Mouse (Mus musculus) neural tube, embryonic 11.5 days (tissue): ENCODE measurements around the gene Fntb. TPM values are rescaled to one million over a fixed set of nuclear protein-coding genes. Genes with fewer than 3 reads are reported as not detected.

Experiments used
- ATAC-seq: fragments of 200-750 bp; cut with Nextera tagmentation; 2 replicates; pipeline ENCODE4 v1.8.0; 2017; ENCODE audit warnings: moderate number of reproducible peaks, mild to moderate bottlenecking, moderate TSS enrichment, moderate library complexity; ENCODE audit not compliant: insufficient read depth, low FRiP score, low TSS enrichment
- DNase-seq: peaks from one replicate; pipeline ENCODE4 v3.0.0-alpha.2; 2015; ENCODE audit warnings: low spot score
- H3K27ac ChIP-seq: fragments of 300-500 bp; sonication (generic); 2 replicates; pipeline ENCODE4 v1.5.1; 2014; ENCODE audit warnings: low read depth, mild to moderate bottlenecking, low read length
- H3K27me3 ChIP-seq: fragments of 300-500 bp; sonication (generic); 2 replicates; pipeline ENCODE4 v1.6.1; 2014; ENCODE audit warnings: mild to moderate bottlenecking, low read length, mixed read lengths; ENCODE audit not compliant: control insufficient read depth, insufficient read depth
- H3K36me3 ChIP-seq: fragments of 300-500 bp; sonication (generic); 2 replicates; pipeline ENCODE4 v1.6.1; 2014; ENCODE audit warnings: mild to moderate bottlenecking, low read length, moderate library complexity, mixed read lengths; ENCODE audit not compliant: control insufficient read depth, insufficient read depth
- H3K4me1 ChIP-seq: fragments of 300-500 bp; sonication (generic); 2 replicates; pipeline ENCODE4 v1.6.1; 2014; ENCODE audit warnings: low read length, mixed read lengths; ENCODE audit not compliant: control insufficient read depth, insufficient read depth
- H3K4me2 ChIP-seq: fragments of 300-500 bp; sonication (generic); 2 replicates; pipeline ENCODE4 v1.6.1; 2014; ENCODE audit warnings: low read depth, mild to moderate bottlenecking, moderate library complexity
- H3K4me3 ChIP-seq: fragments of 300-500 bp; sonication (generic); 2 replicates; pipeline ENCODE4 v1.5.1; 2014; ENCODE audit warnings: low read depth, low read length
- H3K9ac ChIP-seq: fragments of 300-500 bp; sonication (generic); 2 replicates; pipeline ENCODE4 v1.6.1; 2014; ENCODE audit warnings: mild to moderate bottlenecking, low read length
- H3K9me3 ChIP-seq: fragments of 300-500 bp; sonication (generic); 2 replicates; pipeline ENCODE4 v1.6.1; 2016; ENCODE audit warnings: low read length; ENCODE audit not compliant: control insufficient read depth
- WGBS: fragments of 180-500 bp; shearing (Covaris S2); extraction: QIAGEN DNeasy Blood & Tissue Kit; methylation state at CpG from one replicate; pipeline ENCODE4 v1.1.7; 2014; 5-methylcytosine and 5-hydroxymethylcytosine counted together
- polyA plus RNA-seq: library from polyadenylated mRNA; unstranded; fragments of >200 nt; fragmentation: Nextera tagmentation; extraction: Ambion mirVana; gene quantifications from 2 replicates; pipeline ENCODE4 v1.2.1, GENCODE M21; 2014

The Fntb gene
- polyA plus RNA-seq, 1 experiment from 2014 or later, result 49.3 TPM

DNA sequence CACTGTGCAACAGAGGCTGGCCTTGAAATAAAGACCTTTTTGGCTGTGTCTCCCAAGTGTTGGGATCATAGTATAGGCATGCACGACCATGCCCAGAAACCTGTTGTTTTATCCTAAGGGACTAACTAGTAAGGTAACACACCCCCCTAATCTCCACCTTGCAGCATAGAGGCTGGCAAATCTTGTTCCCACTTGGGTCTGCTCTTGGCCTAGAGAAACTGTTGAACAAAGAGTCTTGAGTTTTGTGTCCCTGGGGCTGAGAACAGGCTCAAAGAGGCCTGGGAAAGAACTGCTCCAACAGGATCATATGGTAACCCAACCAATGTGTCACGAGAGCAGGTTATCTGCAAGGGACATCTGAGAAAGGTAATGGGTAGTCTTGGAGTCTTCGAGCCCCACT lies 169.0 kb downstream of the Fntb start:
- H3K36me3 ChIP-seq, result peaks cover 14% of the 10 kb centered on the region
- ATAC-seq, result no peak

GRCm38 (mm10) chr12:76936211-76936610 lies 170.8 kb downstream of the Fntb start:
- Histone ChIP-seq H3K27ac (no peak overlapping the region), H3K27me3 (no peaks in the 10 kb centered on the region), H3K4me1 (no peaks in the 10 kb centered on the region), H3K9me3 (no peaks in the 10 kb centered on the region), H3K36me3 (peaks cover 17% of the 10 kb centered on the region), H3K9ac (no peak overlapping the region), H3K4me2 (no peak overlapping the region), H3K4me3 (no peak overlapping the region)
- ATAC-seq (no peak), DNase-seq (no peak)
- 95% methylated on average over 10 of the region's 10 CpGs for WGBS

More for the DNA sequence above, 169.0 kb downstream of the Fntb start:
- WGBS, result 92% methylated on average over 3 of the region's 3 CpGs
- no peaks in the 10 kb centered on the region for H3K4me1 ChIP-seq
- H3K4me2 ChIP-seq, result no peak overlapping the region
- H3K27me3 ChIP-seq, result no peaks in the 10 kb centered on the region
- DNase-seq, result no peak
- no peaks in the 10 kb centered on the region for H3K9me3 ChIP-seq
- H3K4me3 ChIP-seq, result no peak overlapping the region
- no peak overlapping the region for H3K27ac ChIP-seq
- no peak overlapping the region for H3K9ac ChIP-seq

GRCm38 (mm10) chr12:76938013-76938412 lies 172.6 kb downstream of the Fntb start:
- Histone ChIP-seq H3K36me3 (peaks cover 17% of the 10 kb centered on the region), H3K27me3 (no peaks in the 10 kb centered on the region), H3K4me3 (no peak overlapping the region), H3K27ac (no peak overlapping the region), H3K4me1 (no peaks in the 10 kb centered on the region), H3K4me2 (no peak overlapping the region), H3K9me3 (no peaks in the 10 kb centered on the region), H3K9ac (no peak overlapping the region)
- WGBS, result 91% methylated on average over 6 of the region's 6 CpGs
- ATAC-seq, result no peak
- no peak for DNase-seq

- Histone ChIP-seq H3K4me2 (no peak overlapping the region), H3K27ac (no peak overlapping the region), H3K9me3 (no peaks in the 10 kb centered on the region), H3K27me3 (no peaks in the 10 kb centered on the region), H3K36me3 (peaks cover 15% of the 10 kb centered on the region), H3K4me1 (no peaks in the 10 kb centered on the region), H3K9ac (no peak overlapping the region), H3K4me3 (no peak overlapping the region)
- WGBS, result 86% methylated on average over 2 of the region's 2 CpGs
- no peak for DNase-seq
- ATAC-seq, result no peak
Measured at GRCm38 (mm10) chr12:76941524-76941923, 176.1 kb downstream of the Fntb start.

DNA sequence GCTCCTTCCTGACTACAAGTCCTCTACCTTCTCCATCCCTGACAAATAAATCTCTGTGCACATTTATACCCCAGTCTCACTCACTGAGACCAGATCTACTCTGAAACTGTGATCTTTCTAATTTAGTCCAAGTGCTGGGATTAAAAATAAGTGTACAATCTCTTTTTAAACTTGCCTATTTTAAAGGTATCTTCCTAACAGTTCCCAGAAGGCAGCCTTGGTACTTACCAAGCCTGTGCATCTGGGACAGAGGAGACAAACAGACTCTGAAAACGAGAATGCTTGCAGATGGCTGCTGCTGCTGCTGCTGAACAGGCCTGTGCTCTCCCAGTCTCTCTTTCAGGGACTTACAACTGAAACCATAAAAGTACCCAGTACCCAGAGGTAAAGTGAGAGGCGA lies 177.1 kb downstream of the Fntb start:
- Histone ChIP-seq H3K4me3 (no peak overlapping the region), H3K4me1 (no peaks in the 10 kb centered on the region), H3K27ac (no peak overlapping the region), H3K4me2 (no peak overlapping the region), H3K27me3 (no peaks in the 10 kb centered on the region), H3K9me3 (no peaks in the 10 kb centered on the region), H3K9ac (no peak overlapping the region), H3K36me3 (peaks cover 13% of the 10 kb centered on the region)
- ATAC-seq (no peak), DNase-seq (no peak)
- 81% methylated on average over 2 of the region's 2 CpGs for WGBS

DNA sequence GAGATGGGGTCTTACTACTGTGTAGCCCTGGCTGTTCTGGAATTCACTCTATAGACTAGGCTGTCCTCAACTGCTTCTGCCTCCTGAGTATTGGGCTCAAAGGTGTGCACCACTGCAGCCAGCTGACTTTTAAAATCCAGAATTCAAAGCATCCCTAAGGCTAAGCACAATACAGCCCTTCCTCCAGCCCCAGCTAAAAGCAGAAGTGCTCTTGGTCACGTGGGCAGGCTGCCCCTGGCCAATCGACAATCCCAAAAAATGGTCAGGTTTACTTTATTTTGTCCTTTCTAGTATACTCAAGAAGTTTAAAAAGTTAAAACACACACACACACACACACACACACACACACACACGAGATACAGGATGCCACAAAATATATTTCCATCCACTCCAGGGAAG lies 177.7 kb downstream of the Fntb start:
- WGBS, result 93% methylated on average over 3 of the region's 3 CpGs
- Histone ChIP-seq H3K4me3 (no peak overlapping the region), H3K36me3 (peaks cover 9% of the 10 kb centered on the region), H3K9me3 (no peaks in the 10 kb centered on the region), H3K4me2 (no peak overlapping the region), H3K27ac (no peak overlapping the region), H3K4me1 (no peaks in the 10 kb centered on the region), H3K9ac (no peak overlapping the region), H3K27me3 (no peaks in the 10 kb centered on the region)
- DNase-seq (no peak), ATAC-seq (no peak)

DNA sequence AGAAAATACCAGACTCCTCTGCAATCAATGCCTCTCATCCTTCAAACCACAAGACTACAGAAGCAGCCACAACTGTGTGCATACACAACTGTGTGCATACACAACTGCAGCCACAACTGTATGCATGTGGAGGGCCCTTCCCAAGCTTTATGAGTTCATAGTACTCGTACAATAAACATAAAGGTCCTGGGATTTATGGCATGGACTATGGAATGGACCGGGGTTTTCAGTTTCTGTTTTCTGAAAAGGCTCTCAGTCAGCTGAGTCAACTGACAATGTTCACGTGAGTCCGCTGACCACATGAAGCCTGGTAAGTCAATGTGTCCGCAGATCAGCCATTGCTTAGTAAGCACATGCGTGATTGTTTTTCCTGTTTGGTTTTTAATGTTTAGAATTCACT lies 178.1 kb downstream of the Fntb start:
- Histone ChIP-seq H3K27me3 (no peaks in the 10 kb centered on the region), H3K9me3 (no peaks in the 10 kb centered on the region), H3K4me1 (no peaks in the 10 kb centered on the region), H3K4me2 (no peak overlapping the region), H3K9ac (no peak overlapping the region), H3K27ac (no peak overlapping the region), H3K36me3 (peaks cover 9% of the 10 kb centered on the region), H3K4me3 (no peak overlapping the region)
- 92% methylated on average over 6 of the region's 6 CpGs for WGBS
- ATAC-seq (no peak), DNase-seq (no peak)

DNA sequence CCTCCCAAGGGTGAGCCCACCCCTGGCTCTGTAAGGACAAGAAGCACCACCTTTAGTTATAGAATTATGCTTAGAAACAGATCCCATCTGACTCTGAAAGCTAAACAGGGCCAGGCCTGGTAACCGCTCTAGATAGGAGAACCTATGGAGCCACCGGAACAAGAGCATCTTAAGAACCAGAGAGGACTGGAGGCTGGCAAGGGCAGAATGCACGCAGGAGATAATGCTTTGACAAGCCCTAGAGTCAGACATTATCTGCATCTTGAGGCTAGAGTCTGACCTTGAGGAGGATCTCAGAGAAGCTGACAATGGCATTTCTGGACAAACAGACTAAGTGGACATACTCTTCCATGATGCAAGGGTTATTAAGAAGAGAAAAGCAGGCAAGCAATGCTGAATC lies 182.1 kb downstream of the Fntb start:
- Histone ChIP-seq H3K36me3 (0 out of 2 replicates have a peak, but pooled peaks cover 2% of the 10 kb centered on the region), H3K27me3 (no peaks in the 10 kb centered on the region), H3K9ac (no peak overlapping the region), H3K4me3 (no peak overlapping the region), H3K9me3 (no peaks in the 10 kb centered on the region), H3K4me1 (no peaks in the 10 kb centered on the region), H3K4me2 (no peak overlapping the region), H3K27ac (no peak overlapping the region)
- ATAC-seq (no peak), DNase-seq (no peak)
- 96% methylated on average over 3 of the region's 3 CpGs for WGBS

DNA sequence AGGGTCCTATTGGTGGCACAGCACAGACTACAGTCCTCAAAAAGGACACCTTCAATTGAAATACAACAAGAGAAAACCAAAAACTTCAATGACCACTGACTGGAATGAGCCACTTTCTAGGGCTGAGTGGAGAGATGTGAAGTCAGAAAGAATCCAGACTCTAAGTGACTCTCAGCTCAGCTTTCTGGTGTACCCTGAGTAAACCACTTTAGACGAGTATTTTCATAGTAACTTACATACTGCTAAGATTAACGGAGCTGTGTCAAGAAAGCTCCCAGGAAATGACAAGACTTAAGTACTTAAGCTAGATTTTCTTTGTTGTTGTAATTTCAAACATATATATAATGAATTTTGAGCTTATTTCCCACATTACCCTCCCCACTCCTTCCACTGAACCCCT lies 182.8 kb downstream of the Fntb start:
- no peak for ATAC-seq
- H3K4me3 ChIP-seq, result no peak overlapping the region
- WGBS, result 94% methylated on average over 2 of the region's 2 CpGs
- H3K36me3 ChIP-seq, result 0 out of 2 replicates have a peak, but pooled peaks cover 2% of the 10 kb centered on the region
- no peak overlapping the region for H3K4me2 ChIP-seq
- H3K9ac ChIP-seq, result no peak overlapping the region
- no peaks in the 10 kb centered on the region for H3K9me3 ChIP-seq
- DNase-seq, result no peak
- H3K4me1 ChIP-seq, result no peaks in the 10 kb centered on the region
- H3K27ac ChIP-seq, result no peak overlapping the region
- H3K27me3 ChIP-seq, result no peaks in the 10 kb centered on the region
